Mouse (Mus musculus) heart, postnatal 0 days (tissue): Measurements from ENCODE around the gene Ccdc102a.

Experiments
- CTCF ChIP-seq: IDR thresholded peaks from 2 replicates; pipeline ENCODE4 v1.5.1; 2016; ENCODE audit warnings: antibody characterized with exemption, control low read depth, low read depth
- EP300 ChIP-seq: IDR thresholded peaks from 2 replicates; pipeline ENCODE4 v1.6.1; 2016; ENCODE audit warnings: antibody characterized with exemption, low read depth

GRCm38 (mm10) chr8:94949010-94949409 lies 31.1 kb upstream of the Ccdc102a start:
- TF ChIP-seq EP300, result no peak
- no peak for TF ChIP-seq CTCF
